Mouse (Mus musculus) heart, postnatal 0 days (tissue): Measurements from ENCODE around the gene Olfr1369-ps1. TPM values are rescaled to one million over a fixed set of nuclear protein-coding genes. Genes with fewer than 3 reads are reported as not detected.

Experiments
- ATAC-seq: fragments of 200-750 bp; cut with Nextera tagmentation; 2 replicates; pipeline ENCODE4 v1.8.0; 2017; ENCODE audit warnings: low read depth, moderate number of reproducible peaks, moderate library complexity; ENCODE audit not compliant: insufficient read depth
- DNase-seq: peaks from one replicate; pipeline ENCODE4 v3.0.0-alpha.2; 2016; ENCODE audit warnings: low spot score
- H3K27ac ChIP-seq: fragments of 300-500 bp; sonication (generic); 2 replicates; pipeline ENCODE4 v1.5.1; 2014; ENCODE audit warnings: low read depth, mild to moderate bottlenecking
- H3K27me3 ChIP-seq: fragments of 300-500 bp; sonication (generic); 2 replicates; pipeline ENCODE4 v1.6.1; 2014; ENCODE audit warnings: low read length, mixed read lengths; ENCODE audit not compliant: control insufficient read depth, insufficient read depth
- H3K36me3 ChIP-seq: fragments of 300-500 bp; sonication (generic); replicated peaks from 2 replicates; pipeline ENCODE4 v1.6.1; 2014; ENCODE audit warnings: low read length, mixed read lengths; ENCODE audit not compliant: control insufficient read depth, insufficient read depth
- H3K4me1 ChIP-seq: fragments of 300-500 bp; sonication (generic); 2 replicates; pipeline ENCODE4 v1.6.1; 2014; ENCODE audit warnings: antibody characterized with exemption; ENCODE audit not compliant: control insufficient read depth, insufficient read depth
- H3K4me2 ChIP-seq: fragments of 300-500 bp; sonication (generic); 2 replicates; pipeline ENCODE4 v1.6.1; 2014; ENCODE audit warnings: low read depth, mild to moderate bottlenecking, low read length, moderate library complexity
- H3K4me3 ChIP-seq: fragments of 300-500 bp; sonication (generic); 2 replicates; pipeline ENCODE4 v1.5.1; 2014; ENCODE audit warnings: low read depth, low read length
- H3K9ac ChIP-seq: fragments of 300-500 bp; sonication (generic); replicated peaks from 2 replicates; pipeline ENCODE4 v1.6.1; 2014; ENCODE audit warnings: low read depth, low read length, mixed read lengths
- H3K9me3 ChIP-seq: fragments of 300-500 bp; sonication (generic); replicated peaks from 2 replicates; pipeline ENCODE4 v1.6.1; 2016; ENCODE audit warnings: low read length; ENCODE audit not compliant: control insufficient read depth
- CTCF ChIP-seq: IDR thresholded peaks from 2 replicates; pipeline ENCODE4 v1.5.1; 2016; ENCODE audit warnings: antibody characterized with exemption, control low read depth, low read depth
- EP300 ChIP-seq: IDR thresholded peaks from 2 replicates; pipeline ENCODE4 v1.6.1; 2016; ENCODE audit warnings: antibody characterized with exemption, low read depth
- WGBS: fragments of 180-500 bp; shearing (Covaris S2); extraction: QIAGEN DNeasy Blood & Tissue Kit; methylation state at CpG from one replicate; pipeline ENCODE4 v1.1.7; 2014; 5-methylcytosine and 5-hydroxymethylcytosine counted together
- polyA plus RNA-seq: library from polyadenylated mRNA; unstranded; fragments of >200 nt; fragmentation: Nextera tagmentation; extraction: Ambion mirVana; gene quantifications from 2 replicates; pipeline ENCODE4 v1.2.1, GENCODE M21; 2015
- total RNA-seq: library from RNA; depleted of rRNA; stranded (reverse); fragments of >200 nt; gene quantifications from 2 replicates; pipeline ENCODE4 v1.2.3, GENCODE M21; 2014; ENCODE audit warnings: low replicate concordance

Gene Olfr1369-ps1
- total and polyA plus RNA-seq, 2 experiments from 2014 or later = not detected

DNA sequence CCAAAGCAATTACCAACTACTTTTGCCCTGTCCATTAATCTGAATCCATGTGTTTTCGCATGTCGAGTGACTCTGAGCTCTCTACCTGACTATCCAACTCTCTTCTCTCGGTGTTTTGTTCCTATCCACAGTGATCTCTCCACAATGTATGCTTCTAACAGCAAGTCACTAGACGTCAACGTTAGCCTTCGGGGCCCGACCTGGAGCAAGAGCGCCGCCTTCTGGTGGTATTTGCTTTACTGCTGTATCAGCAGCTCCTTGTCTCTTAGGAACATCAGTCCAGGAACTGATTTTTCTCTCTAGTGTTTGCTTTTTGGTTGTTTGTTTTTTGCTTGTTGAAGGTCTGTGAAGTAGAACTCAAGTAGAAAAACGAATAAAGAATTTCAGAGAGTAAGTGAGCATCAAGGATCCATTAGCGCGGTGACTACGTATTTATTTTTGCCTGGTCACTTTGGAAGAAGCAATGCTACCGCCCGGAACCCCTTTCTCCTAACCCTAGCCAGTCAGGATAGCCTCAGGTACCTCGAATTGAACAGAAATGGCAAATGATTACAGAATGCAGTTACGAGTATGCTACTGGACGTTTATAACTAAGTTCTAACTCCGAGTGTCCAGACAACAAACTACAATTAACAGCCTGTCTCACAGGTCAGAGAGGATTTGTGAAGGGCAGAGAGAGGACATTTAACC, 47.6 kb downstream of the Olfr1369-ps1 start:
- peak overlapping the region; percentile 76 for H3K4me2 ChIP-seq
- DNase-seq = peak; percentile 69
- no peaks in the 10 kb centered on the region for H3K36me3 ChIP-seq
- H3K9ac ChIP-seq = peak overlapping the region; percentile 52; the same call in 1 of the 2 replicates
- no peaks in the 10 kb centered on the region for H3K27me3 ChIP-seq
- peak overlapping the region; percentile 81 for H3K4me3 ChIP-seq
- under 1% methylated on average over 19 of the region's 19 CpGs for WGBS
- H3K27ac ChIP-seq = peak overlapping the region; percentile 49; the same call in 1 of the 2 replicates
- peak; percentile 79 for TF ChIP-seq CTCF
- no peak for TF ChIP-seq EP300
- H3K9me3 ChIP-seq = no peaks in the 10 kb centered on the region
- H3K4me1 ChIP-seq = no peaks in the 10 kb centered on the region
- ATAC-seq = no peak

GRCm38 (mm10) chr13:21159475-21159819, 48.2 kb downstream of the Olfr1369-ps1 start:
- TF ChIP-seq CTCF (no peak), EP300 (no peak)
- H3K27ac ChIP-seq = peak overlapping the region; percentile 49
- H3K36me3 ChIP-seq = no peaks in the 10 kb centered on the region
- ATAC-seq (peak; percentile 6; the same call in 1 of the 2 replicates), DNase-seq (peak; percentile 31)
- H3K4me2 ChIP-seq = peak overlapping the region; percentile 76
- under 1% methylated on average over 15 of the region's 15 CpGs for WGBS
- H3K9ac ChIP-seq = peak overlapping the region; percentile 52
- H3K9me3 ChIP-seq = no peaks in the 10 kb centered on the region
- H3K27me3 ChIP-seq = no peaks in the 10 kb centered on the region
- H3K4me1 ChIP-seq = no peaks in the 10 kb centered on the region
- peak overlapping the region; percentile 81 for H3K4me3 ChIP-seq

DNA sequence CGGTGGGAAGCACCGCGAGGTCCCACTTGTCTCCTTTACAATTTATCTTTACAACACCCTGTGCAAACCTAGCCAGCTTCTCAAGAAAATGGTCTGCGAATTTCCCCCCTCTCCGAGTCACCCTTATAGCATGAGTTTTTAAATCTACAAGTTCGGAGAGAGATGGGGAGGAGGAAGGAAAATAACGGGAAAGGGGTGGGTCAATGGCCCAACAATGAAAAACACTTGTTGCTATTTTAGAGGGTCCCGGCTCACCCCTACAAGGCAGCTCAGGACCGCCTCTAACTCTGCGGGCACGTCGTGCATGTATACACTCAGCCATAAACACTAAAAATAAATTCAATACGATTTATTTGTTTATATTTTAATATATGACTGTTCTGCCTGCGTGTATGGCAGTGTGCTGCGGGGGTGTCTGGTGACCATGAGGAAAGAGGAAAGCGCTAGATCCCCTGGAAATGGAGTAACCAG, 48.8 kb downstream of the Olfr1369-ps1 start:
- no peak for TF ChIP-seq CTCF
- no peak for TF ChIP-seq EP300
- no peaks in the 10 kb centered on the region for H3K27me3 ChIP-seq
- H3K27ac ChIP-seq = peak overlapping the region; percentile 49; the same call in 1 of the 2 replicates
- DNase-seq = peak; percentile 21
- ATAC-seq = no peak
- H3K4me1 ChIP-seq = no peaks in the 10 kb centered on the region
- H3K9ac ChIP-seq = peak overlapping the region; percentile 52
- no peaks in the 10 kb centered on the region for H3K9me3 ChIP-seq
- peak overlapping the region; percentile 81 for H3K4me3 ChIP-seq
- H3K36me3 ChIP-seq = no peaks in the 10 kb centered on the region
- peak overlapping the region; percentile 76 for H3K4me2 ChIP-seq
- under 1% methylated on average over 16 of the region's 16 CpGs for WGBS

- ATAC-seq (peak; percentile 92), DNase-seq (peak; percentile 80)
- under 1% methylated on average over 32 of the region's 32 CpGs for WGBS
- H3K4me1 ChIP-seq = no peaks in the 10 kb centered on the region
- TF ChIP-seq CTCF = no peak
- 0 out of 2 replicates have a peak, but pooled peaks have one; percentile 17 for TF ChIP-seq EP300
- peak overlapping the region; percentile 46; the same call in 1 of the 2 replicates for H3K27ac ChIP-seq
- H3K4me2 ChIP-seq = peak overlapping the region; percentile 76
- no peaks in the 10 kb centered on the region for H3K27me3 ChIP-seq
- H3K9me3 ChIP-seq = no peaks in the 10 kb centered on the region
- no peaks in the 10 kb centered on the region for H3K36me3 ChIP-seq
- peak overlapping the region; percentile 52 for H3K9ac ChIP-seq
- peak overlapping the region; percentile 81 for H3K4me3 ChIP-seq
Observed at GRCm38 (mm10) chr13:21160657-21161590, 49.6 kb downstream of the Olfr1369-ps1 start.

DNA sequence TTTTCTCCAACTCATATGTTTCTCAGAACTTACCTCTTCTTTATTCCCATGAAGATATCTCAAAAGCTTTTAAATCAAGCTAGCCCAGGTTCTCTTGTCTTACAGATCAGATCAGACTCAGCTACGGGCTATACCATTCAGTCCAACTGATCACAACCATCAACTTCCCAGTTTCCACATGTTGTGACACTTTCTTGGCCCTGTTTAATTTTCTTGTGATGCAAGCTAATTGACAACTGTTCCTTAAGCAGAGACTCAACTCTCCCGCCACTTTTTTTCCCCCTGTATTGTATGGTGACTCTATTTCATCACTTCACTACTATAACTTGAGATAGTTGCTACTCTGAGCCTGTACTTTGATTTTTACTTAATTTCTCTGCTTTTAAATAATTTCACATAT, 50.3 kb downstream of the Olfr1369-ps1 start:
- DNase-seq (no peak), ATAC-seq (no peak)
- Histone ChIP-seq H3K27ac (no peak overlapping the region), H3K27me3 (no peaks in the 10 kb centered on the region), H3K4me2 (no peak overlapping the region; the same call in 1 of the 2 replicates), H3K4me1 (no peaks in the 10 kb centered on the region), H3K4me3 (no peak overlapping the region), H3K9ac (no peak overlapping the region), H3K36me3 (no peaks in the 10 kb centered on the region), H3K9me3 (no peaks in the 10 kb centered on the region)
- no peak for TF ChIP-seq CTCF
- TF ChIP-seq EP300 = no peak
- 52% methylated on average over 2 of the region's 2 CpGs for WGBS
